Mouse (Mus musculus): ENCODE measurements around the gene Dcaf4. TPM values are rescaled to one million over a fixed set of nuclear protein-coding genes. Genes with fewer than 3 reads are reported as not detected.

The Dcaf4 gene
- polyA plus RNA-seq, 1 experiment from 2014 or later, result 14.7 TPM

GRCm38 (mm10) chr12:83523056-83523455 is 2.8 kb downstream of the Dcaf4 start:
- Histone ChIP-seq H3K9me3 (replicated peaks) (no peaks in the 10 kb centered on the region), H3K27me3 (no peaks in the 10 kb centered on the region), H3K4me3 (replicated peaks) (no peak overlapping the region), H3K4me1 (replicated peaks) (peaks cover 60% of the 10 kb centered on the region), H3K4me2 (no peak overlapping the region), H3K9ac (no peak overlapping the region), H3K36me3 (peaks cover 11% of the 10 kb centered on the region), H3K27ac (no peak overlapping the region)
- WGBS (ENCODE audit: insufficient replicate concordance), result 86% methylated on average over 6 of the region's 6 CpGs
- no peak for DNase-seq
- no peak for ATAC-seq (ENCODE audit: low read depth)

GRCm38 (mm10) chr12:83523892-83524291 is 3.6 kb downstream of the Dcaf4 start:
- no peak overlapping the region for H3K4me2 ChIP-seq
- 0 out of 2 replicates have a peak overlapping the region, but pooled peaks have one; percentile 13 for H3K9ac ChIP-seq
- WGBS (ENCODE audit: insufficient replicate concordance), result 74% methylated on average over 4 of the region's 4 CpGs
- H3K27ac ChIP-seq, result no peak overlapping the region
- ATAC-seq (ENCODE audit: low read depth), result no peak
- H3K9me3 ChIP-seq (replicated peaks), result no peaks in the 10 kb centered on the region
- no peak overlapping the region for H3K4me3 ChIP-seq (replicated peaks)
- no peaks in the 10 kb centered on the region for H3K27me3 ChIP-seq
- H3K36me3 ChIP-seq, result peaks cover 11% of the 10 kb centered on the region
- H3K4me1 ChIP-seq (replicated peaks), result peaks cover 55% of the 10 kb centered on the region
- no peak for DNase-seq

- Histone ChIP-seq H3K27ac (no peak overlapping the region), H3K9ac (no peak overlapping the region), H3K4me1 (replicated peaks) (peaks cover 54% of the 10 kb centered on the region), H3K4me2 (no peak overlapping the region), H3K9me3 (replicated peaks) (no peaks in the 10 kb centered on the region), H3K27me3 (no peaks in the 10 kb centered on the region), H3K36me3 (peaks cover 11% of the 10 kb centered on the region), H3K4me3 (replicated peaks) (no peak overlapping the region)
- ATAC-seq (ENCODE audit: low read depth), result no peak
- DNase-seq, result no peak
- 70% methylated on average over 5 of the region's 5 CpGs for WGBS (ENCODE audit: insufficient replicate concordance)
Observed at GRCm38 (mm10) chr12:83524329-83524728, 4.1 kb downstream of the Dcaf4 start.

GRCm38 (mm10) chr12:83525822-83526544 is 5.7 kb downstream of the Dcaf4 start:
- ATAC-seq (ENCODE audit: low read depth), result peak; percentile 42; the same call in 1 of the 2 replicates
- peaks cover 14% of the 10 kb centered on the region for H3K36me3 ChIP-seq
- H3K27me3 ChIP-seq, result no peaks in the 10 kb centered on the region
- peaks cover 40% of the 10 kb centered on the region for H3K4me1 ChIP-seq (replicated peaks)
- H3K9me3 ChIP-seq (replicated peaks), result no peaks in the 10 kb centered on the region
- peak overlapping the region; percentile 34; the same call in 1 of the 2 replicates for H3K27ac ChIP-seq
- 60% methylated on average over 18 of the region's 18 CpGs for WGBS (ENCODE audit: insufficient replicate concordance)
- H3K4me3 ChIP-seq (replicated peaks), result no peak overlapping the region
- H3K9ac ChIP-seq, result no peak overlapping the region
- H3K4me2 ChIP-seq, result no peak overlapping the region
- DNase-seq, result no peak

- Histone ChIP-seq H3K9me3 (replicated peaks) (no peaks in the 10 kb centered on the region), H3K4me3 (replicated peaks) (no peak overlapping the region), H3K36me3 (peaks cover 14% of the 10 kb centered on the region), H3K27me3 (no peaks in the 10 kb centered on the region), H3K4me1 (replicated peaks) (peaks cover 32% of the 10 kb centered on the region), H3K9ac (no peak overlapping the region), H3K4me2 (no peak overlapping the region), H3K27ac (no peak overlapping the region)
- 77% methylated on average over 6 of the region's 6 CpGs for WGBS (ENCODE audit: insufficient replicate concordance)
- no peak for DNase-seq
- no peak for ATAC-seq (ENCODE audit: low read depth)
Observed at GRCm38 (mm10) chr12:83527816-83528215, 7.5 kb downstream of the Dcaf4 start.

GRCm38 (mm10) chr12:83528665-83529064 is 8.4 kb downstream of the Dcaf4 start:
- no peak for ATAC-seq (ENCODE audit: low read depth)
- Histone ChIP-seq H3K4me2 (no peak overlapping the region), H3K9ac (no peak overlapping the region), H3K27ac (no peak overlapping the region), H3K9me3 (replicated peaks) (no peaks in the 10 kb centered on the region), H3K27me3 (no peaks in the 10 kb centered on the region), H3K4me3 (replicated peaks) (no peak overlapping the region), H3K4me1 (replicated peaks) (peaks cover 27% of the 10 kb centered on the region), H3K36me3 (peaks cover 17% of the 10 kb centered on the region)
- WGBS (ENCODE audit: insufficient replicate concordance), result 76% methylated on average over 5 of the region's 5 CpGs
- DNase-seq, result no peak

- 76% methylated on average over 6 of the region's 6 CpGs for WGBS (ENCODE audit: insufficient replicate concordance)
- no peak for ATAC-seq (ENCODE audit: low read depth)
- peaks cover 40% of the 10 kb centered on the region for H3K36me3 ChIP-seq
Observed at GRCm38 (mm10) chr12:83531992-83532391, 11.7 kb downstream of the Dcaf4 start.

GRCm38 (mm10) chr12:83532966-83533365 is 12.7 kb downstream of the Dcaf4 start:
- Histone ChIP-seq H3K9ac (no peak overlapping the region), H3K27me3 (no peaks in the 10 kb centered on the region), H3K27ac (no peak overlapping the region), H3K4me3 (replicated peaks) (no peak overlapping the region), H3K4me1 (replicated peaks) (no peaks in the 10 kb centered on the region), H3K9me3 (replicated peaks) (no peaks in the 10 kb centered on the region), H3K4me2 (no peak overlapping the region), H3K36me3 (peaks cover 39% of the 10 kb centered on the region)
- ATAC-seq (ENCODE audit: low read depth) (no peak), DNase-seq (no peak)
- 85% methylated on average over 3 of the region's 3 CpGs for WGBS (ENCODE audit: insufficient replicate concordance)

More at GRCm38 (mm10) chr12:83531992-83532391, 11.7 kb downstream of the Dcaf4 start:
- no peak overlapping the region for H3K27ac ChIP-seq
- no peaks in the 10 kb centered on the region for H3K9me3 ChIP-seq (replicated peaks)
- H3K4me2 ChIP-seq, result no peak overlapping the region
- no peak overlapping the region for H3K4me3 ChIP-seq (replicated peaks)
- no peak overlapping the region for H3K9ac ChIP-seq
- DNase-seq, result no peak
- H3K27me3 ChIP-seq, result no peaks in the 10 kb centered on the region
- H3K4me1 ChIP-seq (replicated peaks), result peaks cover 3% of the 10 kb centered on the region; the same call in 1 of the 2 replicates

- Histone ChIP-seq H3K9ac (no peak overlapping the region), H3K9me3 (replicated peaks) (no peaks in the 10 kb centered on the region), H3K4me2 (no peak overlapping the region), H3K4me1 (replicated peaks) (no peaks in the 10 kb centered on the region), H3K27ac (no peak overlapping the region), H3K4me3 (replicated peaks) (no peak overlapping the region), H3K27me3 (no peaks in the 10 kb centered on the region), H3K36me3 (peaks cover 48% of the 10 kb centered on the region)
- ATAC-seq (ENCODE audit: low read depth) (no peak), DNase-seq (no peak)
- WGBS (ENCODE audit: insufficient replicate concordance), result 65% methylated on average over 3 of the region's 3 CpGs
Observed at GRCm38 (mm10) chr12:83534190-83534589, 13.9 kb downstream of the Dcaf4 start.

GRCm38 (mm10) chr12:83535428-83535827 is 15.2 kb downstream of the Dcaf4 start:
- H3K4me2 ChIP-seq, result no peak overlapping the region
- no peak overlapping the region for H3K9ac ChIP-seq
- WGBS (ENCODE audit: insufficient replicate concordance), result 83% methylated on average over 11 of the region's 11 CpGs
- H3K4me1 ChIP-seq (replicated peaks), result no peaks in the 10 kb centered on the region
- H3K36me3 ChIP-seq, result peaks cover 56% of the 10 kb centered on the region
- H3K4me3 ChIP-seq (replicated peaks), result no peak overlapping the region
- DNase-seq (no peak), ATAC-seq (ENCODE audit: low read depth) (no peak)
- no peak overlapping the region for H3K27ac ChIP-seq
- H3K9me3 ChIP-seq (replicated peaks), result no peaks in the 10 kb centered on the region
- H3K27me3 ChIP-seq, result no peaks in the 10 kb centered on the region

- Histone ChIP-seq H3K27ac (no peak overlapping the region), H3K4me1 (replicated peaks) (no peaks in the 10 kb centered on the region), H3K4me3 (replicated peaks) (no peak overlapping the region), H3K9me3 (replicated peaks) (no peaks in the 10 kb centered on the region), H3K27me3 (no peaks in the 10 kb centered on the region), H3K4me2 (no peak overlapping the region), H3K36me3 (peaks cover 61% of the 10 kb centered on the region), H3K9ac (no peak overlapping the region)
- DNase-seq, result no peak
- 76% methylated on average over 9 of the region's 9 CpGs for WGBS (ENCODE audit: insufficient replicate concordance)
- no peak for ATAC-seq (ENCODE audit: low read depth)
Observed at GRCm38 (mm10) chr12:83536039-83536438, 15.8 kb downstream of the Dcaf4 start.

- Histone ChIP-seq H3K36me3 (peaks cover 51% of the 10 kb centered on the region), H3K9ac (no peak overlapping the region), H3K27me3 (no peaks in the 10 kb centered on the region), H3K27ac (no peak overlapping the region), H3K4me1 (replicated peaks) (no peaks in the 10 kb centered on the region), H3K4me3 (replicated peaks) (no peak overlapping the region), H3K9me3 (replicated peaks) (no peaks in the 10 kb centered on the region), H3K4me2 (no peak overlapping the region)
- WGBS (ENCODE audit: insufficient replicate concordance), result 77% methylated on average over 7 of the region's 7 CpGs
- DNase-seq (no peak), ATAC-seq (ENCODE audit: low read depth) (no peak)
Observed at GRCm38 (mm10) chr12:83543997-83544396, 23.7 kb downstream of the Dcaf4 start.
